Mouse (Mus musculus) neural tube, embryonic 10.5 days (tissue): ENCODE measurements around the gene Extl1.

Source experiments
- DNase-seq: peaks from one replicate; pipeline ENCODE4 v3.0.0-alpha.2; 2017; ENCODE audit warnings: low spot score; ENCODE audit errors: extremely low spot score

The Extl1 gene

GRCm38 (mm10) chr4:134391636-134392035, 8.0 kb upstream of the Extl1 start:
- DNase-seq: no peak

DNA sequence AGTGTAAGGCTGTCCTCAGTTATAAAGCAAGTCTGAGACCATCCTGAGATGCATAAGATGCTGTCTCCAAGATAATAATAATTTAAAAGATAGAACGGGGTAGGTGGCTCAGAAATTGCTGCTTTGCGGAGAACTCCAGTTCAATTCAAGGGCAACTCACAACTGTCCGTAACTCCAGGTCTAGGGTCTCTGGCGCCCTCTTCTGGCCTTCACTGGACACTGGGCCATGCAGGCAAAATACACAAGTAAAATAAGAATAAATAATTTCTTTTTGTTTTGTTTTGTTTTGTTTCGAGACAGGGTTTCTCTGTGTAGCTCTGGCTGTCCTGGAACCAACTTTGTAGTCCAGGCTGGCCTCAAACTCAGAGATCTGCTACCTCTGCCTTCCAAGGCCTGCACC, 4.7 kb upstream of the Extl1 start:
- DNase-seq: peak; percentile 69

- no peak for DNase-seq
These were observed 3.6 kb upstream of the Extl1 start for GRCm38 (mm10) chr4:134387268-134387667.

GRCm38 (mm10) chr4:134379510-134379909, 4.1 kb downstream of the Extl1 start:
- DNase-seq: no peak

- DNase-seq: no peak
These were observed 5.5 kb downstream of the Extl1 start for GRCm38 (mm10) chr4:134378089-134378615.

- DNase-seq: no peak
These were observed 9.3 kb downstream of the Extl1 start for GRCm38 (mm10) chr4:134374306-134374705.

DNA sequence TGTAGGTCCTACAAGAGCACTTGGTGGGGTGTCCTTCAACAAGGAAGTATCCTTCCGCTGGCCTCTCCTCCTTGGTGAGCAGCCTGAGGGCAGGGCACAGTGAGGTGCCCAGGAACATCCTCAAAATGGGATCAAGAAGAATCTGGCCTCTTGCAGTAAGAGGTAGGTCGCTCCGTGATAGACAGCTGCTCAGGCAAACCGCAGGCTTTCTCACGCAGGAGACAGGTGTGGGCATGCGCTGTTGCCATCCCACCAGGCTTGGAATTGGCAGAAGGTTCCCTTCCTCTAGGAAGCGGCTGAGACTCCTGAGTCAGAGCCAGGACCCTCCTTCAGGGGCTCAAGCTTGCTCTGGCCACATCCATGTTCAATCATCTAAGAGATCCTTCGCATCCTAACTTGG, 10.4 kb downstream of the Extl1 start:
- DNase-seq: no peak

GRCm38 (mm10) chr4:134372294-134372747, 11.3 kb downstream of the Extl1 start:
- peak; percentile 74 for DNase-seq

DNA sequence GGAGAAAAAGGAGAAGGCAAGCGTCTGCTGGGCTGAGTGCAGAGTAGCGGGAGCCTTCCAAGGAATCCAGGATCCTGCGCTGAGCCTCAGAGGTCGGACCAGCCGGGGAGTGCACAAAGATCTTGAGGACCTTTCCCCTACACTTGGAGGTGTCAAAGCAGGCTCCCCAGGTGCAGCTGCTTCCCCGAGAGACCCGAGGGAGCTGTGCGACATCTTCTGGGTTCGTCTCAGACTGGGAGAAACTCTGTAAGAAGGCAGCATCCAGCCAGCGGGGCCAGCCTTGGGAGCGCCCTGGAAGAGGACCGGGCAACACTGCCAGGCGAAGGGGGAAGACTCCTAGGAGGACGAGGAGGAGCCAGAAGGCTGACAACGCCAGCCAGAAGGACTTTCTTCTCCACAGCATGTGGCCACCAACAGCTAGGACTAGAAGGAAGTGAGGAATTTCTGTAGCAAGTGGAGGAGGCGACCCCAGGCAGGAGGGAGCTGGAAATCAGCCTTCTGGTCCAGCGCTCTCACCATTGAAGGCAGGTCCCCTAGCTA, 12.3 kb downstream of the Extl1 start:
- peak; percentile 43 for DNase-seq

- peak; percentile 27 for DNase-seq
These were observed 12.9 kb downstream of the Extl1 start for GRCm38 (mm10) chr4:134370649-134371221.

DNA sequence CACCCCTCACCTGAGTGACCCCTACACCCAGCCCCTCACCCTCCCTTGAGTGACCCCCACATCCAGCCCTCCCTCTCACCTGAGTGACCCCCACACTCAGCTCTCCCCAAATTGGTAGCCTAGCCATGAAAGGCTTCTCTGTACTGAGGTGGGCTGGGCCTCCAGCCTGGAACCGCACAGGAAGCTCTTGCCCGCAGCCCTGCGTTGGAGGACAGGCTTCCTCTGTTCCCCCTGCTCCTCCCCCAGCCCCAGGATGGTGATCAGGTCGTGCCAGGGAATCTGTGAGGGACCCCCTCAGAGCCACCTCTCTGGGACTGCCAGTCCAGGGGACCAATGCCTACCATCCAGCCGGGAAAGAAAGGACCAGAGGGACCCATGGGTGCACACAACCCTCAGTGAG, 18.4 kb downstream of the Extl1 start:
- no peak for DNase-seq

DNA sequence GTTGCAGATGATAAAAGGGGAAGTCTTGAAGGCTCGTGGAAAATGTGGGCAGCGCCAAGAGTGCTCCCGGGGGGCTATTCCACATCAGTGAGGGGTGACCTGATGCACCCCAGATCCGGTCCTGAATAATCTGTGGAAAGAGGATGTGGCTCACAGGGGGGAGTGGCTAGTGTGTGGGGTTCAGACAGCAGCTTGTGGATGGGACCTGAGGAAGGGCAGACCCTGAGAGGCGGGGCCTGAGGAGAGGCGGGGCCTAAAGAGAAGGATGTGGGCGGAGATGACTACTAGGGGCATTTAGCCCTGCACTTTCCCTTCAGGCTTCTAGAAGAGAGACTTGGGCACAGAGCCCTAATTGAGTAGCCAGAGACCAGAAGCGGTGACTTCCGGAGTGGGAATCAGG, 21.1 kb downstream of the Extl1 start:
- DNase-seq: no peak

GRCm38 (mm10) chr4:134362124-134362523, 21.5 kb downstream of the Extl1 start:
- DNase-seq: no peak

- DNase-seq: no peak
These were observed 22.4 kb downstream of the Extl1 start for GRCm38 (mm10) chr4:134361215-134361614.

- DNase-seq: no peak
These were observed 24.0 kb downstream of the Extl1 start for GRCm38 (mm10) chr4:134359649-134360048.

DNA sequence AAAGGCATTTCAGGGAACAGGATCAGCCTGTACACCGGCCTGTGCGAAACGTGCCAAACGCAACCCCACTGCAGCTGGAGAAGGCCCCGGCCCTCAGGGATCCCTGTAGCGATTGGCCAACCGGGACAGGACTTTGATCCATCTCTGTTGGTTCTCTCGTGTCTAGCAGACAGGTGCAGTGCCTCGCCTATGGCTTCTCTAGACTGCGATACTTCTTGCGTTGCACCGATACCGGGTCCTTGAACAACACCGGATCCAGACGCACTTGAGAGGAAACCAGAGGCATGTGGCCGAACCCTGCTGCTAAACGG, 26.2 kb downstream of the Extl1 start:
- DNase-seq: no peak

GRCm38 (mm10) chr4:134356591-134357460, 26.8 kb downstream of the Extl1 start:
- peak; percentile 68 for DNase-seq

GRCm38 (mm10) chr4:134355841-134356452, 27.7 kb downstream of the Extl1 start:
- DNase-seq: no peak

- no peak for DNase-seq
These were observed 29.9 kb downstream of the Extl1 start for GRCm38 (mm10) chr4:134353527-134354409.

- DNase-seq: no peak
These were observed 30.7 kb downstream of the Extl1 start for GRCm38 (mm10) chr4:134352929-134353328.

DNA sequence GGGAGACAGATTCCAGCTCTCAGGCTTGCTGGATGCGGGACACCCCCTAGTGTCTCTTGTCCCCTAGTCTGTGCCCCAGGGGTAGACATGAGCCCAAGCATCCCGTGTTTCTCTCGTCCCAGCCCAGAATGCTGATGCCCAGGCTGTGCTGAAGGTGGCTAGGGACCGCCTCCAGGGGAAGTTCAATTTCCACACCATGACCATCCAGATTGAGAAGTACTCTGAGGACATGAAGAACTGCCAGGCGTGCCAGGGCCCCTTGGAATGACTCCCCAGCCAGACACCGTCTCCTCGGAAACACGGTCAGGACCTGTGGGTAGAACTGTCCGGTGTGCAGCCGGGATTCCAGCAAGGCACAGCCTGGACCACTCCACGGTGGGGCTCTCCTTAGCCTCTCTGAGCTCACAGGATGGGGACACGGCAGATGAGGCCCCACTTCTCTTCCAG, 31.4 kb downstream of the Extl1 start:
- DNase-seq: no peak
